Mouse (Mus musculus) megakaryocyte, embryonic 14.5 days (primary cell): ENCODE data around the gene Oprm1. TPM values are rescaled to one million over a fixed set of nuclear protein-coding genes. Genes with fewer than 3 reads are reported as not detected.

Source experiments
- H3K27me3 ChIP-seq: replicated peaks from 2 replicates; pipeline ENCODE3; 2012; ENCODE audit warnings: inconsistent platforms
- H3K36me3 ChIP-seq: replicated peaks from 2 replicates; pipeline ENCODE3; 2012; ENCODE audit warnings: low read length, inconsistent platforms, mixed read lengths
- H3K4me1 ChIP-seq: 2 replicates; pipeline ENCODE4 v1.6.1; 2012; ENCODE audit warnings: inconsistent platforms
- H3K4me3 ChIP-seq: replicated peaks from 2 replicates; pipeline ENCODE3; 2012; ENCODE audit warnings: moderate library complexity, mild to moderate bottlenecking, inconsistent platforms
- H3K9me3 ChIP-seq: 2 replicates; pipeline ENCODE4 v1.6.1; 2012; ENCODE audit warnings: inconsistent platforms
- FLI1 ChIP-seq: IDR thresholded peaks from 2 replicates; pipeline ENCODE4 v1.6.1; 2012; ENCODE audit warnings: low read length, inconsistent platforms, mixed read lengths
- GATA1 ChIP-seq: IDR thresholded peaks from 3 replicates; pipeline ENCODE4 v1.6.1; 2012; ENCODE audit warnings: mixed read lengths, low read length, inconsistent platforms, borderline replicate concordance
- polyA plus RNA-seq: library from polyadenylated mRNA; stranded (reverse); fragments of >175 nt; gene quantifications from 2 replicates; pipeline ENCODE4 v1.2.3, GENCODE M21; 2012; ENCODE audit warnings: low replicate concordance; ENCODE audit not compliant: insufficient read depth

The Oprm1 gene
- polyA plus RNA-seq, 1 experiment: not detected

GRCm38 (mm10) chr10:7020551-7020950 is 262.2 kb downstream of the Oprm1 start:
- Histone ChIP-seq H3K4me3 (no peak overlapping the region), H3K4me1 (no peaks in the 10 kb centered on the region), H3K36me3 (no peaks in the 10 kb centered on the region), H3K9me3 (peaks cover 6% of the 10 kb centered on the region; the same call in 1 of the 2 replicates), H3K27me3 (no peaks in the 10 kb centered on the region)
- no peak for TF ChIP-seq FLI1
- TF ChIP-seq GATA1: no peak

DNA sequence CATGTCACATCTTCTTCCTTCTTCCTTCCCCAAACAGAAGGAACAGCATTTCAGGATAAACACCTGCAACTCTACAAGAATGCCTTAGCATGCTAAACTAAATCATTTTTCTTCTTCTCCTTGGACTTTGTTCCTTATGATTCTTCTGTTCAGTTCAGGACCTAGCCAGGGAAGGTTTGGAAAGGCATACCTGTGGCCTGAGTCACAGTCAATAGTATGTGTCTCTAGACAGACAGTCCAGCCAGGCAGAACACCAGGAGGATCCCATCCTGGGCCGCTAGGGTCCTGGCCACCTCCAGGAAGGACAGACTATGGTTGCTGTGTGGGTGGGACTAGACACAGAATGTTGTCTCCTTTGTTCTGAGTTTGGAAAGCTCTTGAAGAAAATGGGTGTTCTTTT is 266.7 kb downstream of the Oprm1 start:
- peaks cover 6% of the 10 kb centered on the region; the same call in 1 of the 2 replicates for H3K9me3 ChIP-seq
- no peaks in the 10 kb centered on the region for H3K4me1 ChIP-seq
- no peaks in the 10 kb centered on the region for H3K36me3 ChIP-seq
- no peak for TF ChIP-seq GATA1
- H3K4me3 ChIP-seq: no peak overlapping the region
- H3K27me3 ChIP-seq: no peaks in the 10 kb centered on the region

DNA sequence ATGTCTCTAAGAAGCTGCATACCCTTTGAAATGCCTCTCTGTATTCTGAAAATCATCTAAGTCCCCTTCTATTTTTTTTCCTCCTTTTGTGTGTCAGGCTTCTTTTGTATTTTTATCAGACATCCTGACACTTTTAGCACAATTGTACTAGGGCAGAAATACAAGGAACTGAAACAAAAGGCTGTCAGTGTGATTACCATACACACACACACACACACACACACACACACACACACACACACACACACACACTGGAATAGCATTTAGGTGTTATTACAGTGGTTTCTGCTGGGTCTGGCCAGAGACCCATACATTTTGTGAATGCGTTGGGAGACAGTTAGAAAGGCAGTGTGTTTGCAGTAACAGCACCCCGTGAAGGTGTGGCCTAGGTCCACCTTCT is 275.2 kb downstream of the Oprm1 start:
- H3K27me3 ChIP-seq: no peaks in the 10 kb centered on the region
- no peaks in the 10 kb centered on the region for H3K36me3 ChIP-seq
- H3K4me3 ChIP-seq: no peak overlapping the region
- H3K4me1 ChIP-seq: peaks cover 5% of the 10 kb centered on the region
- H3K9me3 ChIP-seq: no peaks in the 10 kb centered on the region
- TF ChIP-seq GATA1: no peak
- no peak for TF ChIP-seq FLI1

DNA sequence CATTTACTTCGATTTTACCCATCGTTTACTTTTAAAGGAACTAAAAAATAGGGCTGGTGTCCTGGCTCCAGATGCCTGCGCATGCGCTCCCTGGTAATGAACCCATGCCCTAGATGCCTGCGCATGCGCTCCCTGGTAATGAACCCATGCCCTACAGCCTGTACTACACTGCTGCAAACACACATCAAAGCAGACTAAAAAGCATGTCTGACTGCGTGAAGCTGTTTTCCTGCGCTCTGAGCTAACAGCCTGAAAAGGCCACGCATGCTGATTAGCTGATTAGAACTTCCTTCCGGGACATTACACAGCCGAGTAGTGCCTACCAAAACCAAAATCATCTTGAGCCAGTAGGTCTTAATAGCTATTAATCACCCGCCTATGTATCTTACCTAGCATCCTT is 277.2 kb downstream of the Oprm1 start:
- Histone ChIP-seq H3K9me3 (no peaks in the 10 kb centered on the region), H3K4me3 (no peak overlapping the region), H3K4me1 (peaks cover 5% of the 10 kb centered on the region), H3K36me3 (no peaks in the 10 kb centered on the region), H3K27me3 (no peaks in the 10 kb centered on the region)
- TF ChIP-seq FLI1 (no peak), GATA1 (no peak)

GRCm38 (mm10) chr10:7037194-7037593 is 278.9 kb downstream of the Oprm1 start:
- H3K36me3 ChIP-seq: no peaks in the 10 kb centered on the region
- H3K9me3 ChIP-seq: no peaks in the 10 kb centered on the region
- TF ChIP-seq FLI1 (no peak), GATA1 (no peak)
- no peak overlapping the region for H3K4me3 ChIP-seq
- no peaks in the 10 kb centered on the region for H3K27me3 ChIP-seq
- peaks cover 5% of the 10 kb centered on the region for H3K4me1 ChIP-seq

GRCm38 (mm10) chr10:7041032-7041431 is 282.7 kb downstream of the Oprm1 start:
- Histone ChIP-seq H3K27me3 (no peaks in the 10 kb centered on the region), H3K36me3 (no peaks in the 10 kb centered on the region), H3K9me3 (no peaks in the 10 kb centered on the region), H3K4me1 (no peaks in the 10 kb centered on the region; the same call in 1 of the 2 replicates), H3K4me3 (no peak overlapping the region)
- TF ChIP-seq GATA1 (no peak), FLI1 (no peak)

- TF ChIP-seq FLI1 (no peak), GATA1 (no peak)
- H3K36me3 ChIP-seq: no peaks in the 10 kb centered on the region
- no peaks in the 10 kb centered on the region for H3K9me3 ChIP-seq
- H3K4me3 ChIP-seq: no peak overlapping the region
- no peaks in the 10 kb centered on the region for H3K4me1 ChIP-seq
- no peaks in the 10 kb centered on the region for H3K27me3 ChIP-seq
These were observed 285.6 kb downstream of the Oprm1 start for GRCm38 (mm10) chr10:7043896-7044295.

DNA sequence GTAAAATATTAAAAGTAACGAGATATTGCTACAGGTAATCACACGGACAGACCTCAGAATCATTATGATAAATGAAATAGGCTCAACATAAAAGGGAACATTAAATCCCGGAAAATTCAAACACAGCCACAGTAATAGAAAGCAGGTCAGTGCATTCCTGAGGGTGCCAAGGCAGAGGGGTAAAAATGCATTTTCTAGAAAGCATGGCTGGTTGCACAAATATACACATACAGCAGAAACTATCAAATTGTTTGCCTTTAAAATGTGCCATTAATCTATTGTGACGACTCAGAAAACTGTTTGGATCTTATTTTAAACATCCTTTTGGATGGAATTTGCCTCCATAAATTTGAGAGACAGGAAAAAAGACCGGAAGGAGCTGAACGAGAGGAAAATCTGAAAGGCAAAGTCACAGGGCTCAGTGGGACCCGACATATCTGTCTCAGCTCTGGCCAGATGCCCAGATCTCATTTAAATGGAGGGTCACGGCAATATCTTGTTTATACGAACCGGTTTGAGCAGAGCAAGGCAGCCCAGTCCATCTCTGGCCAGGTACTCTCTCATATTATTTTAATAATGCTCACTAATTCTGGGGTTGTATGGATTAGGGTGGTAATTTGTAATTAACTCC is 289.1 kb downstream of the Oprm1 start:
- H3K4me1 ChIP-seq: no peaks in the 10 kb centered on the region
- H3K4me3 ChIP-seq: no peak overlapping the region
- TF ChIP-seq GATA1: no peak
- TF ChIP-seq FLI1: no peak
- H3K36me3 ChIP-seq: no peaks in the 10 kb centered on the region
- no peaks in the 10 kb centered on the region for H3K27me3 ChIP-seq
- H3K9me3 ChIP-seq: no peaks in the 10 kb centered on the region

- H3K9me3 ChIP-seq: no peaks in the 10 kb centered on the region
- TF ChIP-seq GATA1: no peak
- TF ChIP-seq FLI1: no peak
- no peaks in the 10 kb centered on the region for H3K4me1 ChIP-seq
- H3K27me3 ChIP-seq: no peaks in the 10 kb centered on the region
- H3K36me3 ChIP-seq: no peaks in the 10 kb centered on the region
- no peak overlapping the region for H3K4me3 ChIP-seq
These were observed 289.6 kb downstream of the Oprm1 start for GRCm38 (mm10) chr10:7047919-7048291.

GRCm38 (mm10) chr10:7049901-7050300 is 291.6 kb downstream of the Oprm1 start:
- no peaks in the 10 kb centered on the region for H3K9me3 ChIP-seq
- TF ChIP-seq GATA1 (no peak), FLI1 (no peak)
- no peaks in the 10 kb centered on the region for H3K36me3 ChIP-seq
- no peaks in the 10 kb centered on the region for H3K4me1 ChIP-seq
- no peaks in the 10 kb centered on the region for H3K27me3 ChIP-seq
- H3K4me3 ChIP-seq: no peak overlapping the region

GRCm38 (mm10) chr10:7052315-7053017 is 294.2 kb downstream of the Oprm1 start, which contains the start of gene Ipcef1:
Gene Ipcef1 (minus strand): TSS chr10:7052478.
- no peak within 1 kb of the TSS for H3K4me3 ChIP-seq
- no peaks in the 10 kb centered on the region for H3K27me3 ChIP-seq
- H3K9me3 ChIP-seq: no peaks in the 10 kb centered on the region
- no peaks in the 10 kb centered on the region for H3K36me3 ChIP-seq
- TF ChIP-seq FLI1 (no peak), GATA1 (no peak)
- no peaks in the 10 kb centered on the region for H3K4me1 ChIP-seq
